Mouse (Mus musculus) lung, postnatal 0 days (tissue): ENCODE measurements around the gene Eml1.

Experiments used
- CTCF ChIP-seq: IDR thresholded peaks from 2 replicates; pipeline ENCODE4 v1.5.1; 2016; ENCODE audit warnings: antibody characterized with exemption, mild to moderate bottlenecking
- EP300 ChIP-seq: IDR thresholded peaks from 2 replicates; pipeline ENCODE4 v1.6.1; 2016; ENCODE audit warnings: antibody characterized with exemption, mild to moderate bottlenecking, control low read depth

DNA sequence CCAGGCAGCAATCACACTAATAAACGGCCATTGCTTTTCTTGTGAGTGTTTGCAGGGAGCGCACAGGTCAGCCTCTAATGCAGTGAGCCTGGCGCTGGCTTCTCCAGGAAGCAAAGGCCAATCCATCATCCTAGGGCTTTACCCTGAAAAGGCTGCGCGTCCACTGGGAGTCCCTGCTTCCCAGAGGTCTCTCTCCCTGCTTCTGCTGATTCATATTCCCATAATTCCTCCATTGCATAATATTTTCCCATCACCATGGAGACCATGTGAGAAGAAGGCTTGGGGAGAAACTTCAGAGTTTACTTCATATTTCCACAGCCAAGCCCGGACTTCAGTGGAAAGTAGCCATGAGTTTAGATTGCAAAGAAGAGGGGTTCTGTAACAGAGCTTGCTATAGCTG lies 33.2 kb downstream of the Eml1 start:
- TF ChIP-seq CTCF: peak; percentile 16; the same call in 1 of the 2 replicates
- 0 out of 2 replicates have a peak, but pooled peaks have one; percentile 32 for TF ChIP-seq EP300
